Mouse (Mus musculus) heart, adult 18-20 months (tissue): ENCODE data around the gene Hspb6. TPM values are rescaled to one million over a fixed set of nuclear protein-coding genes. Genes with fewer than 3 reads are reported as not detected.

Experiments used
- DNase-seq, 2 experiments: peaks; one replicate each; pipeline ENCODE4 v3.0.0; 2021 to 2022; ENCODE audit warnings: mixed read lengths in 1 of 2
- long read RNA-seq, 2 experiments: library from polyadenylated mRNA; stranded (forward); transcript quantifications; one replicate each; pipeline ENCODE4 v2.0.0; 2021
- total RNA-seq, 2 experiments: library from RNA; stranded (reverse); gene quantifications; 2 replicates each; pipeline ENCODE4 v1.2.3; 2021

Gene Hspb6
- total RNA-seq: 100 to 1,000 TPM; 845 to 870 TPM
- long read RNA-seq, experiment 1, transcript Hspb6-201 (3 exons, 1,363 nt): major isoform, 390 of 432 reads
- long read RNA-seq, experiment 1, partial matches to known transcripts: 35 of 432 reads
- long read RNA-seq, experiment 1, other reads (novel, unspliced or antisense): 4 of 432 reads
- long read RNA-seq, experiment 2, transcript Hspb6-201 (3 exons, 1,363 nt): major isoform, 150 of 176 reads
- long read RNA-seq, experiment 2, partial matches to known transcripts: 24 of 176 reads
- long read RNA-seq, experiment 2, other reads (novel, unspliced or antisense): 2 of 176 reads

DNA sequence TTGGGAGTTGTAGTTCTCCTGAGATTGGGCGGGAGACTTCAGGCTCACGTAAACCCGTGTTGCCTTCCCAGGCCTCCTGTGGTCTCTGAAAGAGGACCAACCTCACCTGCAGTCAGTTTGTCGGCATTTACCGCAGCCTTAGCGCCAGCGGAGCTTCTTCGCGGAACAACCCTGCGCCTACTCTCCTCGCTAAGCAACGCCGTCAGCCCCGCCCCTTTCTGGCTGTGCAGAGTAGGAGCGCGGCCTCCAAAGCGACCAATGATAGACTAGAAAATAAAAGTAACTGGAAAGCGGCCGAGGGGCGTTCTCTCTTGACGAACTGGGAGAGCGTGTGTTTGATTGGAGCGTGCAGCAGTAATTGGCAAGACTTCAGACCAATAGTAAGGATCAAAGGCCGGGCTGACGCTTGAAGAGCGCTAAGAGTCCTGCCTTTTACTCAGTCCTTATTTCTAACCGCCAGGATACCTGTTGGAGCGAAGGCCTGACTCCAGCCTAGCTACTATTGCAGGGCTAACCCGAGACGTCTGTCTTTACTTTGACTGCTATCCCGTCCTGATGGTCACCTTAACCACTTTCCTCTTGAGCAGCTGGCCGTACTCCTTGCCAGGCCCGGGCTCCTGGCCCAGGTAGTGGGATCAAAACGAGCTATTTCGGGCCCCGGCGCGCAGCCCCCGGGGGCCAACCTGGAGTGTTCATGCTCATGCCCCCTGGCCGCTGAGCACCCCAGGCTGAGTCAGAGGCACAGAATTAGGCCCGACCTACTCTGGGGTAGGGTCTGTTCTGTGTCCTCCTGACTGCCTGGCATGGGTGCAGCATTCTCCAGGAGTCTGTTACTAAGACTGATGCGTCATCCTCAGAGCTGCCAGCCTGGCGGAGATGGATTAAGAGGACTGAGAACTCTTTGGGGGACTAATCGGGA is at the start of gene Hspb6, which contains the start of gene Proser3:
Gene Hspb6, plus strand, starts transcription at position 77 of the 919 bp plus-strand sequence.
Gene Proser3, minus strand, starts transcription at position 198 of the 919 bp plus-strand sequence.
- DNase-seq: peak; percentile 99

DNA sequence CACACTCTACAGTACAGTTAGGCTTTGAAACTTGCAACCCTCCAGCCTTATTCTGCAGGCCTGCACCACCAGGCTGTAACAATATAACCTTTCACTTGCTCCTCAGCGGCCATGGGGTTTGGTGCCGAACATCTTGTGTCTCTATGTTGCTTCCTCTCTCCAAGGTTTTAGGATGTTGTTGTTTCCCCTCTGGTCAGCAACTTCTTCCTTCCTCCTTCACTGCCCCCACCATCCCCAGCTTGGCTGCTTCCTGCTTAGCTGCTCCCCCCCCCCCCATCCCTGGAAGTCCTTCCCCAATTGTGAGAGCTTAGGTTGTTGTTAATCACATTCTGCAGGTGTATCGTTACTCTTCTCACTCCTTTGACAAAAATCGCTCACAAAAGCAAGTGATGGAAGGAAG is 43.9 kb upstream of the Hspb6 start:
- DNase-seq: peak in 1 of 2 experiments; percentile 22

DNA sequence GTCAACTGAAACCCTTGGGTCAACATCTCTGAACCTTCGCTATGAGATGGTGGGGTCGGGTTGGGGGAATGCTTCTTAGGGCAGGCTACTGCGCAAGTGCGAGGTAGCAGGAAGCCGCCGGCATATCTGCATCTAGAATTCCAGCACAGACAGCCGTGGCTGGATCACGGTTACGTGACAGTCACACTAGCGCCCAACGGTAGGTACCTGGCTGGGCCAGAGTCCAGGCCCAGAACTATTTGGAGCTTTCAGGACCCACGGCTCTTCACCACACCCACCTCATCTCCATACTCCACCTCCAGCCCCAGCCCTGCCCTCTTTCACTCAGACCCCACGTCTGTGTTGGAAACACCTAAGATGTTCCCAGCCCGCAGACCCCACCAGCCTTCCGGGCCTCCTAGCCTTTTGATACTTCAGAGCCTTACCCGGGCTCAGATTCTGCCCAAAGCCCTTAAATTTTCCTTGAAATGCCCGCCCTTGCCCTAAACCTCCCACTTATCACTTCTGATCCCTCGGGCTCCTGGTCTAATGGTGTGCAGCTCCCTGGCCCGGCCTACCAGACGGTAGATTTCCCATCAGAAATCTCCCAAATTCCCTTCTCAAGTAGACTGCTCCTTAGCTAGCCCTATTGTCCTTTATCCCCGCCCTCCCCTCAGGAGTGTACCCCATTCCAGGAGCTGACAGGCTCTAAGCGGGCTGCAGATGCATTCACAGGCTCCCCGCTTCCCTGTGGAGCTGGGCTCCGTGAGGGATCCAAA is 36.8 kb upstream of the Hspb6 start:
- DNase-seq: no peak

DNA sequence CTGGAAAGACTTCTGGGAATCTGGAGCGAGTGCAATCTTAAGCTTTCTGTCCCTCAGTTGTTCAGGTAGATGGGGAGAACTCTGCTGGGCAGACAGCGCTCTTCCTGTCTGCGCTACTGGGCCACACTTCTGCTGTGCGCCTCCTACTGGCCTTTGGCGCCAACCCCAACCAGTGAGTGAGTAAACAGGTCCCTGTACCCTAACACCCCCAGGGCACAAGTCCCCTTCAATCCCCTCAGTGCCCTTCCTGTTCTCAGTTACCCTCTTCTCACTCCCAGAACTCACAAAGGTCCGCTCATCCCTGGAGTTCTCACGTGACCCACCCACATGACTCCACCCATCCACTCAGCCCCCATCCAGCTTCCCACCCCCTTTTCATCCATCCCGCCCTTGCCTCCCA is 33.7 kb upstream of the Hspb6 start:
- DNase-seq: no peak

DNA sequence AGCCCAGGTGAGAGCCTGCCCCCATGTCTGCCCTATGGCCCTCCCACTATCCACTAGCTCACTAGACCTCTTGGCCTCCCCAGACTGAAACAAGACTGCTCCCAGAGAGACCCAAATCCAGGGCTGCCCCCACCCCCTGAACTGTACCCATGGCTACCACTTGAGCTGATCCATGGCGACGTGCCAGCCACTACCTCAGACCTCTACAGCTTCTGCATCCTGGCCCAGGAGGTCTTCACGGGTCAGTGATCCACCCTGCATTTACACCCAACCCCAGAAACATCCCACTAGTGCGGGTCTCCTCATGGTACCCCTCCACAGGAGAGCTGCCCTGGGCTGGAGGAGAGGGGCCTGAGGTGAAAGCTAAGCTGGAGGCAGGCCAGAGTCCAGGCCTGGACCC is 31.6 kb upstream of the Hspb6 start:
- no peak for DNase-seq

DNA sequence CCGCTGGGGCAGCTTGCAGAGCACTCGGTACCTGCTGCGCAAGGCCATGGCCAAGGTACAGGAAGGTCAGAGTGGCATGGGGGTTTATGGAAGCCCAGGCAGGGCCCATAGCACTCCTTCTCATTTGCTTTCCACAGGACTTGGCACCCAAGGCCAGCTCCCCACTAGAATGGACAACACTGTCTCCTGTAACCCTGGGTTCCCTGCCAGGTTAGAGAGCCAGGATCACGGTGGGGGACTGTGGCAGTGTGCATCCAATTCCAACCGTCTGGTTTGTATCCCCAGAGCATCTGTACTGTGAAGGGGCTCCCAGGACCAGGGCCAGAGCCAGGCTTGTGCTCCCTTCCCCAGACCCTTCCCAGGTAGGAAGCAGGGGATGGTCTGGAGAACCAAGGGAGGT is 31.1 kb upstream of the Hspb6 start:
- DNase-seq: no peak

DNA sequence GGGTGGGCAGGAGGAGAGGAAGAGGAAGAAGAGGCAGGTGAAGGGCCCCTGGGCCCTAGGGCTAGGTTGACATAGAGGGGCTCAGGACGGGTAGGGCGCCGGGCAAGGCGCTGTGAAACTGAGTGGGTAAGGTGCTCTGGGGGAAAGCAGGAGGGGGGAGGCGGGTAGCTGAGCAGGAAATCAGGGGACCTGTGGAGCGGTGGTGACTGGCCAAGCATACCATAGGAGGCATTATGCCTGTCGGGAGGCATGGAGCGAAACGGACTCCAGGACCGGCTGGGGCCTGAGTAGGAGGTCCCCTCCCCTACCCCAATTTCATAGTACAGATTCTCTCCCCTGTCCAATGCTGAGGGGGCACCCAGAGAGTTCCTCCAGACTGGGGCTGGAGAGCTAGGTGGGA is 29.1 kb upstream of the Hspb6 start:
- no peak for DNase-seq

DNA sequence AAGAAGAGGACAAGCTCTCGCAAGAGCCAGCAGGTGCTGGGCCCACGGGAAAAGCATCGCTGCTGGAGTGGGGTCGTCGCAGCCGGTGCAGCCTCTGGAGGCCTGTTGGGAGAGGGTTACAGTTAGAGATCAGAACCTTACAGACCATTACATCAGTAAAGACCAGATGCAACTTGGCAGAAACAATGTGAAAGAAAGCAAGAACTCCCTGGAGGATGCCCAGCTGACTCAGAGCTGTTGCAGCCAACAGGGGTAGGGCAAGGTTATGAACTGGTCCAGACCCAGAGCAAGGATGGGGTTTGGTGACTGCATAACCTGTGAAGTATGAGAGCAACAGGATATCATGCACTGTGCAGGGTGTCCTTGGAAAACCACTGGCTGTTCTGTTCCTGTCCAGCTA is 27.5 kb upstream of the Hspb6 start:
- no peak for DNase-seq

DNA sequence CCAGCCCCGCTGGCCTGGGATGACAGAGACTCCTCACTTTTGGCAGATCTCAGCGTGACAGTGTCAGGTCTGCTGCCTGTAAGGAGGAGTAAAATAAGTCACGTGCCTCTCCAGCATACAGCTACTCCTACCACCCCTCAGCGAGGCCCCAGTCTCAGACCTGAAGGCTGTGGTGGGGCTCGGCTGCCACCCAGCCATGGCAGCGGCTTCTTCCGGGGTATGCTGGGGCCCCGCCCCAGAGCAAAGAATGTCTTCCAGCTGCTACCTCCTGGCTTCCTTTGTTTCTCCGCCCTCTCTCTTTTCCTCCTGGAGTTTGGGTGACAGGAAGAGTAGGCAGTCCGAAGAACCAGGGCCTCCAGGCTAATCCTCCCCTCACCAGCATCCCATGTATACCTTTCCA is 26.0 kb upstream of the Hspb6 start:
- DNase-seq: no peak

DNA sequence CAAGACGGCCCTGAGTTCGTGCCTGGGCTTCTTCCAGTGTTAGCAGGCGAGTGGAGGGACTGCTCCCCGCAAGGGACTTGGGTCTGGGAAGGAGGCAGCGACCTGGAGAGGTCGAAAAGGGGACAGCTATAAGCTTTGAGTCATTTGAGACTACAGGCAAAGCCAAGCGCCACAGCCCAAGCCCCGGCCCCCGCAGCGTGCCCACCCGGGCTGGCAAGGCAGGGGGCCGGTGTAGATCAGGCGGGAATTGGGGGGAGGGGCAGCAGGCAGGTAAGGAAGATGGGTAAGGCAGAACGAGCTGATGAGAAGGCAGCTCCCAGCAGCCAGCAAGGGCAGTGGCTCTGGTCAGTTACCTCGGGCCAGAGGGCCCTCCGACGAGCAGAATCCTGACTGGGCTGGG is 25.6 kb upstream of the Hspb6 start:
- no peak for DNase-seq

DNA sequence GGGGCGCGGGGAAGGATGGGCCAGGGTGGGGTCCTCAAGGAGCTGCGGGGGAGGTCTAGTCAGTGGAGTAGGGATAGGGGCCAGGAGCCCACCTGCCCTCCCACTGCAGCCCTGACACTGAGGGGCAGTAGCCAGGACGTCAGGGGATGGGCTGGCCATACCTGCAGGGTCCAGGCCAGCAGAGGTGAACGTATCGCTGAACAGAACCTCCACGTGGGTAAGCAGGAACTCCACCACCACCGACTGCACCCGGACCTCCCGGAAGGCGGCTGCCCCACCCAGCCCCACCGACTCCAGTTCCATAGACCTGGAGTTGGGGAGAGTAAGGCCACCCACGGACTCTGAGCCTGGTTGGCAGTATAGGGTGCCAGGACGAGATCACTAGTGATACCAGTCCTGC is 25.0 kb upstream of the Hspb6 start:
- no peak for DNase-seq

DNA sequence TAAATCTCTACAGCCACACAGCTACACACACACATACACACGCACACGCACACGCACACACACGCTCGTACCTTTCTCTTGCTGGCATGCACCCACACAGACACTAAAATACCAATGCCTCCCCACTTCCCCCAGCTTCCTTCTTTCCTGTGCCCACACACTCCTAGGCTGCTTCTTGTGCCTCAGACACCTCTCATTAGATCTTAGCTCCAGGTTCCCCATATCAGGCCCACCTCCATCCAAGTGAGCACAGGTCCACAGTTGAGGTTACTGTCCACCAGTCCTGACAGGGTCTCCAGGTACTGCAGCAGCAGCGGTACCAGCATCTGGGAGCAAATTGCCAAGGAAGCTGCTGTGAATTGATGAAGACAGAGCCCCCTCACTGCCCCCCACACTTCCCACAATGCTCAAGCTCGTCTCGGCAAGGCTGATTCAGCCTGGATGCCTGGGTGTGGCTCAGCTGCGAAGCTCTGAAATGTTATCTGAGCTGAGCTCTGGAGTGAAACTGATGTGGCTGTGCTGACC is 20.6 kb upstream of the Hspb6 start:
- DNase-seq: no peak

DNA sequence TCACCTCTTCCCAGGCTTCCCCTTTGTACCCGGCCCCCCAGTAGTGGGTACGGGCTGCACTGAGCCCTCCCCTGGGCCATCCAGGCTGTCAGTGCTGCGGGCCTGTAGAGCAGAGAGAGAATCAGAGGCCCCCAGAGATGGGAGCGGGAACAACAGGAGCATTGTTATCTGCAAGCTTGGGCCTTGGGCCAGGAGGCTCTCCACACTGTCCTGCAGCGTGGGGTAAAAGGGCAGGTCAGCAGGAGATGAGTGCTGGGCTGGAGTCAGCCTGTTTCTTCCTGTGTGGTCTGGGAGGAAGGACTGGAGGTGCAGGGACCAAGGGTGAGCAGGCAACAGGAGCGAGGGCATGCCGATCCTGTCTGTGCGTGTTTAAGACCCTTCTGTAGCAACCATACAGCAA is 19.0 kb upstream of the Hspb6 start:
- peak; percentile 25 to 35 for DNase-seq

DNA sequence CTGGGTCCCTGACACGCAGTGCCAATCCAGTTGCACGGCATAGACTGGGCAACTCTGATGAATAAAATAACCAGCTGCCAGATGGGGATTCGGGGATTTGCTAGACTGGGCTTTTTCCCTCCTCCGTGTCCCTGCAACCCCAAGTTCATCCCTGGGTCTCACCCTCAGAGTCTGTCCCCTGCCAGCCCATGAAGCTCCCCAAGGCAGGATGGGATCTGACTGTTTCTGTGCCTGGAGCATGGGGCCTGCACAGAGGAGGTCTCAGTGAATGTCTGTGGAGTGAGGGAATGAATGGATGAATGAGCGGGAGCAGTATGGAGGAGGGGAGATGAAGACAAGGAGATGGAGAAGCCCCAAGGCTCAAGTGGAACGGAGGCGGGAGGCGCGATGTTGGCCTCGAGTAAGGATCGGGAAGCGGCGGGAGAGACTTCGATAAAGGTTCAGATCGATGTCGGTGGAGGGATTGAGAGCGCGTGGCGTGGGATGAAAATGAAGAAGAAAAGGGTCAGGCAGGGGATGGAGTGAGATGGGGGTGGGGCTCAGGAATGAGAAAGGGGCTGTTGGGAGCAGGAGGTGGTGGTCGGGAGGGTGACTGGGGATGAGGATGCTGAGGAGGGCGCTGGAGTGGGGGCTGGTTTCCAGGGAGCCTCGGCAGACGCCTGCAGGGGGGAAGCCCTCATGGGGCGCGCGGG is 17.9 kb upstream of the Hspb6 start:
- peak in 1 of 2 experiments; percentile 19 for DNase-seq

DNA sequence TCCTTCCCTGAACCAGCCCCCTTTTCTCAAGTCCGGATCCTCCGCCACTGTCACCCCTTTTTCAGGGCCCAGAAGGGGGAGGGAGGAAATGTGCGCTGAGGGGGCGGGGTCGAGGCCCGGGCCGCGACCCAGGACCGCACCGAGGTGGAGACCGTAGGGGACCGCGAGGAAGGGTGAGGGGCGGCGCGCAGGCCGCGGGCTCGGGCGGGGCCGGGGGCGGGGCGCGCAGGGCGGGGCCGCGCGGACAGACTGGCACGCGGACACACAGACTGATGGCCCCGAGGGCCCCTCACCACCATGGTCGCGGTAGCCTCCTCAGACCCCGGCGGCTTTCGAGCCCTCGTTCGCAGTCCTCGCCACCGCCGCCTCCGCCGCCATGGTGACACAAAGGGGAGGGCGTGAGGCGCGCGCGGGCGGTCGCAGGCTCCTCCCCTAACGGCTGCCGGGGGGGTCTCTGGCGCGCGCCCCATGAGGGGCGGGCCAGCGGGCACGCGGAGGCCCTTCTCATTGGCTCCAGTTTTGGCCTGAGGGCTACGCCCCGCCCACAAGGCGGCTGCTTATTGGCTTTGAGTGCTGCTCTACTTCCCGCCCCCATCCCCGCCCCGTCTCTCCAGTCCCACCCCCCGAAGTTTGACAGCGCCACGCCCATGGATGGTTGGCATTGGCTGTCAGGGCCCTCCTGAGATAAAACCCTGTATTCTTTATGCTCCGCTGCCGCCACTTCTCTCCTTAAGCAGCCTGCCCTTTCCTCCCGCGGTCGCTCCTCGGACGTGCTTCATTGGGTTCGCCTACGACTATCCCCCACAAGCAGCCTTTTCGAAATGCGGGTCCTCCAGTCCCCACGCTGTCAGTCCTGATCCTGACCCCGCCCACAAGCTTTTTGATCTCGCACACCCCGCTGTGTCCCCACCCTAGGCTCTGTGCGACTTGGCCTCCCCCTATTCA is 17.1 kb upstream of the Hspb6 start, which contains the start of gene Arhgap33:
Gene Arhgap33, minus strand, starts transcription at position 428 of the 945 bp plus-strand sequence.
- DNase-seq: peak; percentile 94 to 96

DNA sequence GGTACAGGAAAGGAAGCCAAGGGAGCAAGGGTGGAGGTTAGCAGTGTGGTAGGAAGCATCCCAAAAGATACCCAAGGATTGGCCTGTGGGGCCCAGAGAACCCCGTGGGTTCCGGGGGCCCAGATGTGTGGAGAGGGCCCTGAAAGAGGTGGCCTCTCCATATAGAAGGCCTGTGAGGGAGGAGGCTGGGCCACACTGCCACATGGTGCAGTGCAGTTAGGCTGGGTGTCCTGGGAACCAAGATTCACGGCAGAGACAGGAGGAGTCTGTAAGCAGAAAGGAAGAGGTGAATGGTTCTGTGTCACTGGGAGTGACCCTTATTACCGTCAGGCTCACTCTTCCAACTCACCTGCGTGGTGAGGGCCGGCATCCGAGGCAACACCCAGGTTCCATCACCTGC is 11.4 kb upstream of the Hspb6 start:
- DNase-seq: no peak

DNA sequence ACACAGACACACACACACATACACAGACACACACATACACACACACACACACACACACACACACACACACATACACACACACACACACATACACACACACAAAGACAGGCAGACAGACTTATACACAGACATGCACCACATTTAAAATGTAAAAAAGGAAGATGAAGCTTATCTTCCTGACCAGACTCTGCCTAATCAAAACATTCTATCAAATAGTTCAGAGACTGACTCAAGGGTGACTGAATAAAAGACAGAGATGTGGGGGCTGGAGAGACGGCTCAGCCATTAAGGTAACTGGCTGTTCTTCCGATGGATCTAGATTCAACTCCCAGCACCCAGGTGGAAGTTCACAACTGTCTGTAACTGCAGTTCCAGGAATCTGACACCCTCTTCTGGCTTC is 7.7 kb upstream of the Hspb6 start:
- no peak for DNase-seq

DNA sequence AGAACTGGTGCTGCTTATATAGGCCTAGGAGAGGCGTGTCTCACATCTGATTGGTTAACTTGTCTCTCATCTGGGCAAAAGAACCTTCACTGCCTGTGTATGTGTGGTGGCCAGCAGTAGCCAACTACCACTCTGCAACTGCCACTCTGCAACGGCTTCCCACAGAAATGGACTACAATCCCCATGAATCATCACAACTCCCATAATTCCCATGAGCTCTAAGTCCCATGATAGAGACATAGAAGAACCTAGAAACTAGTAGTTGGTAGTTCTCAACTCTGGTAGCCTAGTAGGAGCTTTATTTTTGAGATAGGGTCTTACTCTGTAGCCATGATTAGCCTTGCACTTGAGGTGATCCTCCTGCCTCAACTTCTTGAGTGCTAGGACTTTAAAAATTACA is 2.1 kb upstream of the Hspb6 start:
- DNase-seq: no peak

DNA sequence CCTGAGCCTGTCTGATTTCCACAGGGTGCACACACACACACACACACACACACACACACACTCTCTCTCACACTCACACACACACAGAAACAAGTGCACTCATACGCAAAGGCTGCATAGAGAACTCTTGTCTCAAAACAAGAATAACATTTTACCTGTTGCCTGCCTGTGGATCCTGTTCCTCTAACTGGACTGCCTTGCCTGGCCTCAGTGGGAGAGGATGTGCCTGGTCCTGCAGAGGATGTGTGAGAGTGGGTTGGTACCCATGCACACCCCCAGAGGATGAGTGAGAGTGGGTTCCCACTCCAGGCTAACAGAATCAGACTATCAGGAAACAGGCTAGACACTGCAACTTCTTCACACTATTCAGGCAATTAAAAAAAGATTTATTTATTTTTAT is 1.4 kb upstream of the Hspb6 start:
- no peak for DNase-seq

DNA sequence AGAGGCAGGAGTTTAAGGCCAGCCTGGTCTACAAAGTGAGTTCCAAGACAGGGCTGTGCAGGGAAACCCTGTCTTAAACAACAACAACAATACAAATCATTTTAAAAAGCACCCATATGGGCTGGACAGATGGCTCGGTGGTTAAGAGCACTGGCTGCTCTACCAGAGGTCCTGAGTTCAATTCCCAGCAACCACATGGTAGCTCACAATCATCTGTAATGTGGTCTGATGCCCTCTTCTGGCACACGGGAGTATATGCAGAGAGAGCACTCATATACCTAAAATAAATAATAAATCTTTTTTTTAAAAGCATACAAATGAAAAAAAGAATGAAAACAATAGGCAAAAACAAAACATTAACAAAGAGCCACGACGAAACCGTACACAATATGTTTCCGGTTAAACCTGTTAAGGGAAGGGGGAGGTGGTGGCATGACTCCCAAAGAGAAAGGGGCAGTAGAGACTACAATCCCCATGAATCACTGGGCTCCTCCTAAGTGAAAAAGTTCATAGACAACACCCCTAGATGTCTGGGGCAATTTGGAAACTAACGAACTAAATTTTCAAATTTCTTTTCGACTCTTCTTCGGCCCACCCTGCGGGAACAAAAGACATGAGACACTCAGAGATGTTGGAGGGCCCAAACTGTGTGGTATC is 405 bp upstream of the Hspb6 start:
- no peak for DNase-seq
